Mouse (Mus musculus): ENCODE measurements around the gene Zdhhc7. TPM values are rescaled to one million over a fixed set of nuclear protein-coding genes. Genes with fewer than 3 reads are reported as not detected.

The Zdhhc7 gene
- polyA plus RNA-seq, 1 experiment from 2014 or later: 33.0 TPM

GRCm38 (mm10) chr8:120118847-120119246 lies 17.6 kb upstream of the Zdhhc7 start:
- H3K4me1 ChIP-seq (ENCODE audit: insufficient read depth, low read depth, low read length): no peaks in the 10 kb centered on the region; the same call in 1 of the 2 replicates

DNA sequence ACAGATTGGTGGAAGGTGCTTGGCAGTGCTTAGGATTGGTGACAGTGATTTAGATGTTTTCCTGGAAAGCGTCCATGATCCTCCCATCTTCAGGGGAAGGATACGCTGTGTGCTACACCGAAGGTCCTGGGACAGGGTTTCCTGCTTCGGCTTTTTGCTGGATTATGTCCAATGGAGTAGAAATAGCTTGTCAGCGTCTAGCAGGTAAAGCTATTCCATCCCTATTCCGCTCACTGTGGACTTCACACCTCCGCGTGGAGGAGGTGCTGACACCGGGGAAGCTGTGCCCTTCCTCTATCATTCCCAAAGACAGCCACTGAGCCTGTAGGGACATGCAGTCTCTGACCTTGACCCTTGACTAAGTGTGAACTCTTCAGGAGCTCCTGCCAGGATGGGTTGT lies 16.9 kb upstream of the Zdhhc7 start:
- H3K4me1 ChIP-seq (ENCODE audit: insufficient read depth, low read depth, low read length): peaks cover 3% of the 10 kb centered on the region; the same call in 1 of the 2 replicates
- DNase-seq (ENCODE audit: low spot score): no peak
- H3K4me3 ChIP-seq (ENCODE audit: low read depth, low read length): no peak overlapping the region
- no peak overlapping the region for H3K9ac ChIP-seq (replicated peaks; ENCODE audit: low read depth)
- WGBS: 57% methylated on average over 9 of the region's 9 CpGs
- no peak for ATAC-seq
- no peaks in the 10 kb centered on the region for H3K9me3 ChIP-seq (ENCODE audit: low read length)
- no peak overlapping the region for H3K4me2 ChIP-seq (replicated peaks; ENCODE audit: low read depth, low read length)
- 0 out of 2 replicates have a peak, but pooled peaks cover 4% of the 10 kb centered on the region for H3K36me3 ChIP-seq (ENCODE audit: insufficient read depth, low read length)
- no peak overlapping the region for H3K27ac ChIP-seq (ENCODE audit: low read length)
- peak; percentile 52 for TF ChIP-seq EP300 (IDR thresholded peaks at IDR 0.05)
- TF ChIP-seq CTCF (IDR thresholded peaks at IDR 0.05): no peak
- peaks cover 18% of the 10 kb centered on the region for H3K27me3 ChIP-seq (replicated peaks; ENCODE audit: insufficient read depth, low read length)

More at GRCm38 (mm10) chr8:120118847-120119246, 17.6 kb upstream of the Zdhhc7 start:
- TF ChIP-seq CTCF (IDR thresholded peaks at IDR 0.05) (no peak), EP300 (IDR thresholded peaks at IDR 0.05) (no peak)
- no peak for ATAC-seq
- no peak overlapping the region for H3K9ac ChIP-seq (replicated peaks; ENCODE audit: low read depth)
- WGBS: 76% methylated on average over 5 of the region's 5 CpGs
- DNase-seq (ENCODE audit: low spot score): no peak
- H3K4me3 ChIP-seq (ENCODE audit: low read depth, low read length): no peak overlapping the region
- no peaks in the 10 kb centered on the region for H3K9me3 ChIP-seq (ENCODE audit: low read length)
- no peak overlapping the region for H3K27ac ChIP-seq (ENCODE audit: low read length)
- peaks cover 18% of the 10 kb centered on the region for H3K27me3 ChIP-seq (replicated peaks; ENCODE audit: insufficient read depth, low read length)
- 0 out of 2 replicates have a peak, but pooled peaks cover 4% of the 10 kb centered on the region for H3K36me3 ChIP-seq (ENCODE audit: insufficient read depth, low read length)
- no peak overlapping the region for H3K4me2 ChIP-seq (replicated peaks; ENCODE audit: low read depth, low read length)

- no peak overlapping the region for H3K9ac ChIP-seq (replicated peaks; ENCODE audit: low read depth)
- H3K4me3 ChIP-seq (ENCODE audit: low read depth, low read length): no peak overlapping the region
- TF ChIP-seq EP300 (IDR thresholded peaks at IDR 0.05): no peak
- no peak for TF ChIP-seq CTCF (IDR thresholded peaks at IDR 0.05)
- 54% methylated on average over 7 of the region's 7 CpGs for WGBS
- H3K27ac ChIP-seq (ENCODE audit: low read length): no peak overlapping the region
- H3K27me3 ChIP-seq (replicated peaks; ENCODE audit: insufficient read depth, low read length): peaks cover 18% of the 10 kb centered on the region
- H3K4me2 ChIP-seq (replicated peaks; ENCODE audit: low read depth, low read length): no peak overlapping the region
- no peaks in the 10 kb centered on the region for H3K9me3 ChIP-seq (ENCODE audit: low read length)
- no peak for DNase-seq (ENCODE audit: low spot score)
- ATAC-seq: no peak
- H3K4me1 ChIP-seq (ENCODE audit: insufficient read depth, low read depth, low read length): peaks cover 9% of the 10 kb centered on the region; the same call in 1 of the 2 replicates
- 0 out of 2 replicates have a peak, but pooled peaks cover 4% of the 10 kb centered on the region for H3K36me3 ChIP-seq (ENCODE audit: insufficient read depth, low read length)
Observed at GRCm38 (mm10) chr8:120116600-120116999, 15.3 kb upstream of the Zdhhc7 start.

- H3K27ac ChIP-seq (ENCODE audit: low read length): peak overlapping the region; percentile 54; the same call in 1 of the 2 replicates
- peak overlapping the region; percentile 43 for H3K9ac ChIP-seq (replicated peaks; ENCODE audit: low read depth)
- ATAC-seq (peak; percentile 22), DNase-seq (ENCODE audit: low spot score) (peak; percentile 38)
- peak overlapping the region; percentile 68 for H3K4me3 ChIP-seq (ENCODE audit: low read depth, low read length)
- H3K4me1 ChIP-seq (ENCODE audit: insufficient read depth, low read depth, low read length): peaks cover 9% of the 10 kb centered on the region; the same call in 1 of the 2 replicates
- no peaks in the 10 kb centered on the region for H3K36me3 ChIP-seq (ENCODE audit: insufficient read depth, low read length)
- H3K9me3 ChIP-seq (ENCODE audit: low read length): no peaks in the 10 kb centered on the region
- WGBS: 1% methylated on average over 46 of the region's 46 CpGs
- H3K27me3 ChIP-seq (replicated peaks; ENCODE audit: insufficient read depth, low read length): peaks cover 18% of the 10 kb centered on the region
- TF ChIP-seq CTCF (IDR thresholded peaks at IDR 0.05): no peak
- TF ChIP-seq EP300 (IDR thresholded peaks at IDR 0.05): no peak
- peak overlapping the region; percentile 90 for H3K4me2 ChIP-seq (replicated peaks; ENCODE audit: low read depth, low read length)
Observed at GRCm38 (mm10) chr8:120114315-120114841, 13.1 kb upstream of the Zdhhc7 start.

GRCm38 (mm10) chr8:120113758-120114255 lies 12.5 kb upstream of the Zdhhc7 start, which contains the start of gene 6430548M08Rik:
TSS of gene 6430548M08Rik (plus strand) at chr8:120114152.
- peak within 1 kb of the TSS; percentile 90 for H3K4me2 ChIP-seq (replicated peaks; ENCODE audit: low read depth, low read length)
- DNase-seq (ENCODE audit: low spot score) (peak; percentile 100), ATAC-seq (peak; percentile 97)
- H3K9ac ChIP-seq (replicated peaks; ENCODE audit: low read depth): peak within 1 kb of the TSS; percentile 43
- H3K4me1 ChIP-seq (ENCODE audit: insufficient read depth, low read depth, low read length): peaks cover 9% of the 10 kb centered on the region; the same call in 1 of the 2 replicates
- no peaks in the 10 kb centered on the region for H3K36me3 ChIP-seq (ENCODE audit: insufficient read depth, low read length)
- H3K27ac ChIP-seq (ENCODE audit: low read length): peak within 1 kb of the TSS; percentile 92
- 1% methylated on average over 52 of the region's 61 CpGs for WGBS
- H3K9me3 ChIP-seq (ENCODE audit: low read length): no peaks in the 10 kb centered on the region
- peaks cover 18% of the 10 kb centered on the region for H3K27me3 ChIP-seq (replicated peaks; ENCODE audit: insufficient read depth, low read length)
- TF ChIP-seq EP300 (IDR thresholded peaks at IDR 0.05) (no peak), CTCF (IDR thresholded peaks at IDR 0.05) (peak; percentile 67)
- H3K4me3 ChIP-seq (ENCODE audit: low read depth, low read length): peak within 1 kb of the TSS; percentile 68

- TF ChIP-seq EP300 (IDR thresholded peaks at IDR 0.05) (no peak; the same call in 1 of the 2 replicates), CTCF (IDR thresholded peaks at IDR 0.05) (no peak)
- H3K27me3 ChIP-seq (replicated peaks; ENCODE audit: insufficient read depth, low read length): peaks cover 18% of the 10 kb centered on the region
- H3K4me1 ChIP-seq (ENCODE audit: insufficient read depth, low read depth, low read length): peaks cover 9% of the 10 kb centered on the region; the same call in 1 of the 2 replicates
- under 1% methylated on average over 10 of the region's 10 CpGs for WGBS
- H3K27ac ChIP-seq (ENCODE audit: low read length): peak overlapping the region; percentile 92
- H3K36me3 ChIP-seq (ENCODE audit: insufficient read depth, low read length): no peaks in the 10 kb centered on the region
- H3K9me3 ChIP-seq (ENCODE audit: low read length): no peaks in the 10 kb centered on the region
- peak; percentile 60 for ATAC-seq
- DNase-seq (ENCODE audit: low spot score): peak; percentile 88
- H3K9ac ChIP-seq (replicated peaks; ENCODE audit: low read depth): peak overlapping the region; percentile 20; the same call in 1 of the 2 replicates
- peak overlapping the region; percentile 90 for H3K4me2 ChIP-seq (replicated peaks; ENCODE audit: low read depth, low read length)
- H3K4me3 ChIP-seq (ENCODE audit: low read depth, low read length): peak overlapping the region; percentile 68
Observed at GRCm38 (mm10) chr8:120113306-120113705, 12.0 kb upstream of the Zdhhc7 start.

Measured in lung, postnatal 0 days (tissue).